Mouse (Mus musculus) megakaryocyte, embryonic 14.5 days (primary cell): ENCODE measurements around the gene Aqr.

Experiments
- FLI1 ChIP-seq: IDR thresholded peaks from 2 replicates; pipeline ENCODE4 v1.6.1; 2012; ENCODE audit warnings: low read length, inconsistent platforms, mixed read lengths
- GATA1 ChIP-seq: IDR thresholded peaks from 3 replicates; pipeline ENCODE4 v1.6.1; 2012; ENCODE audit warnings: mixed read lengths, low read length, inconsistent platforms, borderline replicate concordance

DNA sequence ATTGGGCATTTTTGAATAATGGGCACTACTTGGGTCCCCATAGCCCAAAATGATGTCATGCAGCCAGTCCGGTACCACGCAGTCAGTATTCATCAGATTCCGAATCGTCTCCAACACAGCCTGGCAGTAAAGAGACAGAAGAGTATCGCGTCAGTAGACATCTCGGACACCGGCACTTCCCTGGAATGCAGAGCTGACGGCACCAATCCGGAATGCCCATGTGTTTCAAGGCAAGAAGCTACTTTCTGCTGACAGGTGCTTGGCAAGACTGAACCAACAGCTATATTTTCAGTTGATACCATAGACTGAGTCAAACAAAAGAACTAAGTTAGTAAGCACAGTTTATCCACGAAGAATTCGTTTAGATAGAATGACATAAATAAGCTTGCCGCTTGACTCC is 56.2 kb downstream of the Aqr start:
- TF ChIP-seq GATA1: no peak
- no peak for TF ChIP-seq FLI1
